Mouse (Mus musculus): ENCODE results near the gene Hmg20b.

The Hmg20b gene

GRCm38 (mm10) chr10:81304597-81305238 is 45.6 kb downstream of the Hmg20b start:
- no peak for DNase-seq (ENCODE audit: low spot score)

DNA sequence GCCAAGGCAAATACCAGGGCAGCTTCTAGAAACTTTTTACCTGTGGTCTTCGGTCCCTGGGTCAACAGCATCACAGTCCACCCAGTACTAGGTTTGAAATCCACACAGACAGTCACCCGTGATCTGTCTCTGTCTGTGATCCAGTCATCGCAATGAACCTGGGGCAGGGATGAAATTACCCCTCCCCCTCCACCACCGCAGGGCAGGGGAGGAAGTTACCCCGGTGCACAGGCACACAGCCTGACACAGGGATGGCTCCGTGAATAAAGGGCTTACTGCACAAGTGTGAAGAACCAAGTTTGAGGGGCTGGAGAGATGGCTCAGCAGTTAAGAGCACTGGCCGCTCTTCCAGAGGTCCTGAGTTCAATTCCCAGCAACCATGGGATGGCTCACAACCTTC is 46.5 kb downstream of the Hmg20b start:
- no peak for DNase-seq (ENCODE audit: low spot score)

- DNase-seq (ENCODE audit: low spot score), result no peak
Observed at GRCm38 (mm10) chr10:81303258-81303657, 47.0 kb downstream of the Hmg20b start.

DNA sequence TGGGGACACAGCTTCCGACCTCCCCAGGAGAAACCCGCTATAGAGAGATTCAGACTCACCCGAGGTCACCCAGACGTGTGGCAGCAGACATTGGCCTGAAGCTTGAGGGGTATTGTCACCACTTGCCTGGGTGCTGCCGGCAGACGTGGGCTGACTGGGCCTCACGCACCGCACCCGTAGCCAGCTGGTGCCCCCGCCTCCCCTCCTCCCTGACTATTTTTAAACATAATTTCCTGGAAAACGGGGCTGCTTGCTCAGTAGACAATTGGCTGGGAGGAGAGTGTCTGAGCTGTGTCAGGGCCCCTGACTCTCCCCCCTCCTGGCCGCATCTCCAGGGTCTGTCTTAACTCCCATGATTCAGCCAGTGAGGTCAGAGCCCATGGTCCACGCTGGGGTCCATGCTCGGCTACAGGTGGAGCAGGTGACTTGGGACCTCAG is 47.5 kb downstream of the Hmg20b start:
- DNase-seq (ENCODE audit: low spot score), result no peak

DNA sequence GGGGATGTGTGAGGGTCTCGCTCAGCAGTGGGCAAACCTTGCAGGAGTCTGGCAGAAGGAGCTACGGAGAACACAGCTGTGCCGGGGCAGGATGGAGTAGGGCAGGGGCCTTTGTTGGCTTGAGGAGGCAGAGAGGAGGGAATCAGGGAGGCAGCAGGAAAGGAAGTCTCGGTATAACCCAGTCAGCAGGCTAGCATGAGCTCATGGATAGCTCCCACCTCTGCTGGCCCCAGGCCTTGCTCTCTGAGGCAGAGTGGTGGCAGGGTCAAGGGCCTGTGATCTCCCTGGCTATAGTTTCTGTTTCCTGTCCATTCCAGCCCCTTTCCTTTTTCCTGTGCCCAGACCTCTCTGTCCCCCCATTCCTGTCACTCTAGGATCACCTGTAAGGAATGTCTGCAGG is 48.0 kb downstream of the Hmg20b start:
- DNase-seq (ENCODE audit: low spot score), result no peak

DNA sequence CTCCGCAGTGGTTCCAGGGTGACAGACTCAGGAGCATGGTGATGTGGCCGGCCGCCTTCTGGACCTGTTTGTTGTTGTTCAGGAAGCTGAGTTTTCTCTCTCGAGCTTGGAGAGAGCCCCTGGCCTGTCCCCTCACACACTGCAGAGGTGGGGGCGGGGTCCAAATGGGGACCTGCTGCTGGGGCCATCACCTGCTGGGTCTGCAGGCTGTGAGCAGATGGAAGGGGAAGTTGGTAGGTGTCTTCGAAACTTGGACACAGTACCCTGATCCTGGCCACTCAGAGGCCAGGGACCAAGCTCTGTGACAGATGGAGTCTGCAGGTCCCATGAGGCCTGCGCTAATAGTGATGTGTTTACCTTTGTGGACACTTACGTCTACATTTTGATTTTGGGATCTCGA is 49.0 kb downstream of the Hmg20b start:
- DNase-seq (ENCODE audit: low spot score), result no peak

- DNase-seq (ENCODE audit: low spot score), result no peak
Observed at GRCm38 (mm10) chr10:81300352-81300907, 49.9 kb downstream of the Hmg20b start.

GRCm38 (mm10) chr10:81299585-81300351 is 50.5 kb downstream of the Hmg20b start:
- no peak for DNase-seq (ENCODE audit: low spot score)

DNA sequence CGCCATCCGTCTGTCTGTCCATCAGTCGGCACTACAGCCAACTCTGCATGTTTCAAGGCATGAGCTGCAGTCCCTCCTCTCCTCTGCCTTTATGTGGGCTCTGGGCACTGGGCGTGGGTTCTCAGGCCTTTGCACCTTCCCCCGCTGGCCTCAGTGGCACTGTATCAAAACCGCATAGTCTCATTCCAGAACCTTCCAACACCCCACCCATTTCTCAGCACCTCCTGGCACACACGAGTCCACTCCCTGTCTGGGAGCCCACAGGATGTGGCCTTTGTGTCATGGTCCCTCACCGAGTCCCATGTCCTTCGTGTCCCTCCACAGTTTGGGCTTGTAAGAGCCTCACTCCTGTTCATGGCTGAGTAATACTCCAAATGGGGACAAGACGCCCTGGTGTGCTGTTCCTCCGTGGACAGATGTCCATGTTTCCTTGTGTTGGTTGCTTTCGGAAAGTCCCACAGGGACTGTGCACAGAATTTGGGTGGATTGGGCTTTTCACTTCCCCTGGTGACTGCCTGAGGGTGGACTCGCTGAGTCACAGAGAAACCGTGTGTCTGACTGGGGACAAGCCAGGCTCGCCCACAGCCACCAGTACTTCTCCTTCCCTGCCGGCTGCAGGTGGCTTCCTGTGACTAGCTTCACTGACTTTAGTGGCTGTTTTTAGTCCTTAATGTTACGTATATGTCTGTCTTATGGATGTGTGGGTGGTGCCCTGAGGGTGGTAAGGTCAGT is 51.7 kb downstream of the Hmg20b start:
- no peak for DNase-seq (ENCODE audit: low spot score)

- DNase-seq (ENCODE audit: low spot score), result no peak
Observed at GRCm38 (mm10) chr10:81297845-81298244, 52.4 kb downstream of the Hmg20b start.

GRCm38 (mm10) chr10:81297246-81297645 is 53.0 kb downstream of the Hmg20b start:
- DNase-seq (ENCODE audit: low spot score), result no peak
